Mouse (Mus musculus) layer of hippocampus, adult 2 months (tissue): ENCODE results near the gene Chrnb1. TPM values are rescaled to one million over a fixed set of nuclear protein-coding genes. Genes with fewer than 3 reads are reported as not detected.

ENCODE experiments used
- DNase-seq, 2 experiments: peaks; one replicate each; pipeline ENCODE4 v3.0.0; 2022; ENCODE audit warnings: low spot score in 2 of 2
- H3K27ac ChIP-seq: fragments of 200-600 bp; 2 replicates; pipeline ENCODE4 v1.8.1; 2022
- H3K4me3 ChIP-seq: fragments of 200-600 bp; 2 replicates; pipeline ENCODE4 v1.8.1; 2022; ENCODE audit warnings: mild to moderate bottlenecking
- CTCF ChIP-seq: fragments of 200-600 bp; conservative IDR thresholded peaks from 2 replicates; pipeline ENCODE4 v1.8.1; 2022; ENCODE audit warnings: antibody characterized with exemption, mild to moderate bottlenecking, moderate library complexity
- total RNA-seq, 2 experiments: library from RNA; stranded (reverse); gene quantifications; 2 replicates each; pipeline ENCODE4 v1.2.3; 2021

Gene Chrnb1
- total RNA-seq, 2 experiments from 2014 or later, result 1.1 to 1.3 TPM

DNA sequence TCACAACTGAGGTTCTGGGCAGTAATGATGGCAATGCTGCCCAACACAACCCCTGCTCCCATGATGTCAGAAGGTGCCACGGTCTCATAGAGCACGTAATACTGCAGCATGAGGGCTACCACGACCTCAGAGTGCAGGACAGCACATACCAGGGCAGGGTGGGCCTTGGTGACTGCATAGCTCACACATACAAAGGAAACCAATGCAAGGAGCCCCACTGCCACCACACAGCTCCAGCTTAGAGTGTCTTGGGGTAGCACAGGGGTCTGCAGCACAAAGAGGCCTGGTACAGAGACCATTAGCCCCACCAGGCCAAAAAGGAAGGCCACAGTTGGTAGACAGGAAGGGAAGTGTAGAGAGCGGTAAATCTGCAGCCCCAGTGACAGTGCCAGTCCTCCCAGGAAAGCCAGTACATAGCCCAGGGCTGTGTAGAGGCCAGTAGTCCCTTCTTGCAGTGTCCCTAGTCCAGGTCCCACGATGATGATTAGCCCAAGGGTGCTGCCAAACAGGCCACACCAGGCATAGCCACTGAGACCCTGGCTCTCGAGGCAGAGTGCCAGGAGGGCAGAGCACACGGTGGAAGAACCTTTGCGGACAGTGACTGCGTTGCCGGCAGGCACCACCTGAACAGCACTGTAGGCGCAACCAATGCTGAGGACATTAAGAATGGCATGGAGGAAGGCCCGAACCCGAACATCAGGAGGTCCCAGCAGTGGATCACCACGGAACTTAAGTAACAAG is 35.4 kb downstream of the Chrnb1 start:
- Histone ChIP-seq H3K27ac (peak overlapping the region; percentile 100), H3K4me3 (no peak overlapping the region)
- DNase-seq, result no peak
- no peak for TF ChIP-seq CTCF

DNA sequence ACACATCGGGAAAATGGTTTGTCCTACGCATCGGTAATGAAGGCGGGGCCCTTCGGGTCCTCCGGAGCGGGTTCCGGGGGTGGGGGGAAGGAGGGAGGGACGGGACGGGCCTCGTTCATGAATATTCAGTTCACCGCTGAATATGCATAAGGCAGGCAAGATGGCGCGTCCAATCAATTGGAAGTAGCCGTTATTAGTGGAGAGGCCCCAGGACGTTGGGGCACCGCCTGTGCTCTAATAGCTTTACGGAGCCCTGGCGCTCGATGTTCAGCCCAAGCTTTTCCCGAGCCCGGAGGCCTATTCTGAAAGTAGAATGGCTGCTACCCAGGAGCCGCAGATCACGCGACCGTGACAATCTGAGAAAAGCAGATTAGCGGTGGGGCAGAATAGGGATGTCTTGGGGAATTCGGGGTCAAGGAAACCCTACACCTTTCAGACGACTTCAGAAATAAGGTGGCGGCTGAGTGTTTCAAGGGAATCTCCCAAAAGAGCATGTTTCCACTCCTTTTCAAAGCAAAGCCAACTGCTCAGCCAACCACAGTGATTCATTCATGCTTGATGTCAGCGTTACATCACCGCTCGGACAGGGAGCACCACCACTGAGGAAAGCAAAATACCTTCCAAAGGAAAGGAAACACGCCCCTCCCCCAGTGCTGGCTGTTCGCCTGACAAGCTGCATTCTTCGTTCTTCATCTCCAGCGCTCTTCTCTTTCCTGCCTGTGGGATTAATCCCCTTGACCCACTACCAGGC is 36.6 kb downstream of the Chrnb1 start:
- H3K27ac ChIP-seq, result peak overlapping the region; percentile 100
- peak; percentile 77 to 91 for DNase-seq
- peak overlapping the region; percentile 67 for H3K4me3 ChIP-seq
- TF ChIP-seq CTCF, result no peak

DNA sequence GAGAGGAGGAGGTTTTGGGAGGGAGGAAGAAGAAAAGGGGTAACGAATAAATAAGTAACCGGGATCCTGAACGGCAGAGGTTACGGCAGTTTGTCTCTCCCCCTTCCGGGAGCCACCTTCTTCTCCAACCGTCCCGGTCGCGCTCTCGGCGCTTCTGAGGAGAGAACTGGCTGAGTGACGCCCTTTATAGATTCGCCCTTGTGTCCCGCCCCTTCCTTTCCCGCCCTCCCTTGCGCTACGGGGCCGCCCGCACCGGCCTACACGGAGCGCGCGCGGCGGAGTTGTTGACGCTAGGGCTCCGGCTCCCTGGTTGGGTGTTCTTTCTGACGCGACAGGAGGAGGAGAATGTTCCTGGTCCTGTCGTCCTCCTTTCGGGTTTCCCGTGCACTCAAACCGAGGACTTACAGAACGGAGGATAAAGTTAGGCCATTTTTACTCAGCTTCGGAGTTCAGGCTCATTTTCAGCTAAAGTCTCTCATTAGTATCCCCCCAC is 37.2 kb downstream of the Chrnb1 start, which contains the start of gene Polr2a:
Gene Polr2a (minus strand): TSS at position 160 of the 493 bp plus-strand sequence.
- Histone ChIP-seq H3K27ac (peak within 1 kb of the TSS; percentile 100), H3K4me3 (peak within 1 kb of the TSS; percentile 67)
- no peak for TF ChIP-seq CTCF
- DNase-seq, result peak; percentile 97

DNA sequence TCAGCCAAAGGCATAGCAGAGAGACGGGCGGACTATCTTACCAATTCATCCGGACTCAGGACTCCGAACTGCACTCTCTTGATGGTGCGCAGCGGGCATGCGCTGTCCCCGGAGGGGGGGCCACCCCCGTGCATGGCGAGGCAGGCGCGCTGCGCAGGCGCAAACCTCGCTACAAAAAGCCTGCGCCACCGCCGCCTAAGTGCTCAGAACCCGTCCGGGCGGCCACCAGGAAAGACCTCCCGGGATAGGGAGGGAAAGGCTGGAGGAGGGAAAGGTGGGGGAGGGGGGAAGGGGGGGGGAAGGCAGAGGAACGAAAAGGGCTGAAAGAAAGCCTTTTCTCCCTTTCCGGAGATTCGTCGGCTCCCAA is 37.7 kb downstream of the Chrnb1 start:
- Histone ChIP-seq H3K4me3 (peak overlapping the region; percentile 67), H3K27ac (peak overlapping the region; percentile 100)
- no peak for TF ChIP-seq CTCF
- DNase-seq, result peak; percentile 96 to 98

DNA sequence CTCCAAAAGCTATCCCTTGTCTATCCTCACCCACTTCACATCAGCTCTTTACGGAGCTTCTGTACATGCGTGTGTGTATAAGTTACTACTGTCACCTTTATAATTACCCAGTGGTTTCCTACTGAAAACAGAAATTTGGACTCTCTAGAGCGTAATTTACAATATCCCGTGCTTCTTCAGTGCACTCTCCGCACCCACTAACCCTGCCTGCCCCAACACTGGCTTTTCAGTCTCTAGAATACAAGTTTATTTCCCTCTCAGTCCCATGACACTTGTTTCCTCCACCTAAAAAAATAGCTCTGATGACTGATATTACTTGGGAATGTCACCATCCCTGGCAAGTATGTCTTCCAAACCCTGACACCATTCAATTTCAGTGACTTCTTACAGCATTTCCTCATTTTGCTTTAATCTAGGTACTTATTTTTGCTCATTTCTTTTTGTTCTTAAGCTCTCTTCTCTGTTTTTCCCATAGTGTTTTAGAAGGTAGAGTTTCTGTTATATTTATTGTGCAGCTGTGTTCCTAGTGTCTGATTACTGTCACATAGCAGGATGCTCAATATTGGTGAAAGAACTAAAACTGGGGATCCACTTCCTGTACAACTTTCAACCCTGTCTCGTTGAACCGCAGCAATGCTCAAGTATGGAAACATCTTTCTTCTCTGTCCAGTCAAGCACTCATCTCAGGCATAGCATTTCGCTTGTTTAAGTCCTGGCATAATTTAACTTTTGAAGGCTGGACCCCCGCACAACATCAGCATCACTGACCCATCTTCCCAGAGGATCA is 38.2 kb downstream of the Chrnb1 start:
- no peak for TF ChIP-seq CTCF
- H3K27ac ChIP-seq, result peak overlapping the region; percentile 100
- no peak for DNase-seq
- H3K4me3 ChIP-seq, result peak overlapping the region; percentile 67

DNA sequence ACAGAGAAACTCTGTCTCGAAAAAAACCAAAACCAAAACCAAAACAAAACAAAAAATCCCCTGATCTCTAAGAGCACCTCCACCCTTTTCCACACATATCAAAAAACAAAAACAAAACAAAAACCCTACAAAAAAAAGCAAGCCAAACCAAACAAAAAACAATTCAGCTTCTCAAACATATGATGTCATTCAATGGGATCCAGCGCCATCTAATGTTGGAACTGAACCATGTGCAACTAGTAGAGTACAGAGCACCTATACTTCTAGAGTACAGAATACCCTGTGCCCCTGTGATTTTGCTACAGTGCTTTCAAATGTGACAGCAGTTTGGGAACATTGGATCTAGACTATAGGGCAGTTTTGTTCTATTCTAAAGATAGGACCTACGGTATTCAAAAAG is 41.0 kb downstream of the Chrnb1 start:
- no peak overlapping the region for H3K4me3 ChIP-seq
- peak; percentile 51 to 52 for DNase-seq
- peak overlapping the region; percentile 77 for H3K27ac ChIP-seq
- peak; percentile 84 for TF ChIP-seq CTCF

DNA sequence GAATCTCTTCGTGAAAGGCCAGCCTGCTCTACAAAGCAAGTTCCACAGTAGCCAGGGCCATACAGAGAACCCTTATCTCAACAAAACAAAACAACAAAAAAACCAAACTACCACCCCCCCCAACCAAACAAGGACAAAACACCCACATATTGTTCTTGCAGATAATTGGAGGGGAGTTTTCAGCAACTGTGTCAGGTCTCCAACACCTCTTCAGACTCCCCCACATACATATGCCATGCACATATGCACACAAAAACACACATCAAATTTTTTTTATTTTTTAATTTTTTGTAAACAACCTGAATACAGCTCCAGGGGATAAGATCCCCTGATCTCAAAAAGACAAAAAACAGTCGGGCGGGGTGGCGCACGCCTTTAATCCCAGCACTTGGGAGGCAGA is 41.5 kb downstream of the Chrnb1 start:
- peak overlapping the region; percentile 77 for H3K27ac ChIP-seq
- no peak overlapping the region for H3K4me3 ChIP-seq
- no peak for DNase-seq
- no peak for TF ChIP-seq CTCF

DNA sequence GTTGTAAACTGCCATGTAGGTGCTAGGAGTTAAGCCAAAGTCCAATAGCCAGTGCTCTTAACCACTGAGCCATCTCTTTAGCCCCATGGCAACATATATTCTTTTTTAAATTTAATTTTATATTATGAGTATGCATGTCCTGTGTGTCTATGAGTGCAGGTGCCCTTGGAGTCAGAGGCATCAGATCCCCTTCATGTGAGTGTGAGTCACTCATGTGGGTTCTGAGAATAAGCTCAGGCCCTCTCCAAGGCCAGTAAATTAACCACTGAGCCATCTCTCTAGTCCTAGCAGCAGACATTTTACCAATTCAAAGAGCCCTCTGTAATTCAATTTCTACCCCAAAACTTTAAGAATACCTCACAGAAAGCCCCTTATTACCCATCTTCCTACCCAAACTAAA is 43.1 kb downstream of the Chrnb1 start:
- H3K27ac ChIP-seq, result peak overlapping the region; percentile 36; the same call in 1 of the 2 replicates
- no peak for TF ChIP-seq CTCF
- DNase-seq, result no peak
- no peak overlapping the region for H3K4me3 ChIP-seq

DNA sequence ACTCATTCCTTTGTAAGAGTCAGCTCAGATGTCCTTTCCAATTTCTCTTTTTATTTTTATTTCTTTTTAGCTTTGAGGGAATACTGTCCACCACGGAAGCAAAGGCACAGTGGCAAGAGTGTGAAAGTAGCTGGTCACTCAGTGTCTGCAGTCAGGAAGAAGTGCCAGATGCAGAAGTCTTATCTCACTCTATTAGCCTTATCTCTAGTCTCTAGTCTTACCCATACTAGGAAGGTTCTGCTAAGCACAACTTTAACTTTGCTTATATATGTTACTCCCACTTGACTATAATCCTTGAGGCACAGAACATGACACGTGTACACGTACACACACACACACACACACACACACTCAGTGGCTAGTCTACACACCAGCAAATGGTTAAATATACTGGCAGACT is 44.1 kb downstream of the Chrnb1 start:
- Histone ChIP-seq H3K4me3 (no peak overlapping the region), H3K27ac (no peak overlapping the region)
- no peak for TF ChIP-seq CTCF
- DNase-seq, result no peak

Other genes starting within 250 kb of the Chrnb1 start
- gene Dnah2, start 246.8 kb downstream of the Chrnb1 start, total RNA-seq, result 1 to 10 TPM; 4.6 to 5.2 TPM
- 100 to 1,000 TPM; 113 to 116 TPM for gene Efnb3, start 235.7 kb downstream of the Chrnb1 start, total RNA-seq
- 10 to 100 TPM; 12.0 to 14.3 TPM for gene Wrap53, start 215.7 kb downstream of the Chrnb1 start, total RNA-seq
- gene Trp53, start 215.6 kb downstream of the Chrnb1 start, total RNA-seq, result 10 to 100 TPM; 28.5 to 32.3 TPM
- gene Atp1b2, start 190.0 kb downstream of the Chrnb1 start, total RNA-seq, result 100 to 1,000 TPM; 391 to 411 TPM
- gene Shbg, start 178.0 kb downstream of the Chrnb1 start, total RNA-seq, result not detected
- 10 to 100 TPM; 15.1 to 15.6 TPM for gene Sat2, start 173.9 kb downstream of the Chrnb1 start, total RNA-seq
- gene Fxr2, start 163.0 kb downstream of the Chrnb1 start, total RNA-seq, result 100 to 1,000 TPM; 138 to 143 TPM
- gene Sox15, start 140.6 kb downstream of the Chrnb1 start, total RNA-seq, result under 1 TPM in 1 of 2 experiments, not detected in 1; 0.44 TPM
- 10 to 100 TPM; 54.9 to 59.3 TPM for gene Mpdu1, start 133.3 kb downstream of the Chrnb1 start, total RNA-seq
- 10 to 100 TPM in 1 of 2 experiments, 1 to 10 TPM in 1; 9.7 to 15.4 TPM for gene Cd68, start 129.8 kb downstream of the Chrnb1 start, total RNA-seq
- 100 to 1,000 TPM; 342 to 344 TPM for gene Eif4a1, start 123.5 kb downstream of the Chrnb1 start, total RNA-seq
- gene Senp3, start 113.9 kb downstream of the Chrnb1 start, total RNA-seq, result 100 to 1,000 TPM; 108 to 132 TPM
- 1 to 10 TPM; 2.1 to 2.5 TPM for gene Tnfsf13, start 110.2 kb downstream of the Chrnb1 start, total RNA-seq
- 1 to 10 TPM; 8.9 to 9.6 TPM for gene Tnfsf12, start 100.1 kb downstream of the Chrnb1 start, total RNA-seq
- gene Tnfsfm13, start 99.8 kb downstream of the Chrnb1 start, total RNA-seq, result 1 to 10 TPM; 1.6 to 2.2 TPM
- 10 to 100 TPM; 64.6 to 65.4 TPM for gene Polr2a, start 37.3 kb downstream of the Chrnb1 start, total RNA-seq
- gene Slc35g3, start 34.0 kb downstream of the Chrnb1 start, total RNA-seq, result not detected
- gene Zbtb4, start 30.0 kb downstream of the Chrnb1 start, total RNA-seq, result 100 to 1,000 TPM; 122 to 133 TPM
- 10 to 100 TPM; 25.6 to 28.0 TPM for gene Fgf11, start 5.9 kb upstream of the Chrnb1 start, total RNA-seq
- gene Tmem102, start 9.7 kb upstream of the Chrnb1 start, total RNA-seq, result not detected
- gene Gm39566, start 19.4 kb upstream of the Chrnb1 start, total RNA-seq, result not detected
- not detected for gene Spem2, start 22.5 kb upstream of the Chrnb1 start, total RNA-seq
- gene Spem1, start 26.2 kb upstream of the Chrnb1 start, total RNA-seq, result under 1 TPM; 0.34 to 0.49 TPM
- gene Nlgn2, start 41.8 kb upstream of the Chrnb1 start, total RNA-seq, result 100 to 1,000 TPM; 197 to 201 TPM
- gene Tmem256, start 42.6 kb upstream of the Chrnb1 start, total RNA-seq, result 100 to 1,000 TPM; 113 to 114 TPM
- 10 to 100 TPM; 17.1 to 19.8 TPM for gene Plscr3, start 50.4 kb upstream of the Chrnb1 start, total RNA-seq
- gene Tnk1, start 62.8 kb upstream of the Chrnb1 start, total RNA-seq, result not detected
- gene Tmem95, start 82.1 kb upstream of the Chrnb1 start, total RNA-seq, result not detected
- 1 to 10 TPM; 1.3 to 1.4 TPM for gene Kctd11, start 85.5 kb upstream of the Chrnb1 start, total RNA-seq
- not detected for gene Acap1, start 99.6 kb upstream of the Chrnb1 start, total RNA-seq
- gene 2810408A11Rik, start 105.0 kb upstream of the Chrnb1 start, total RNA-seq, result 1 to 10 TPM in 1 of 2 experiments, under 1 TPM in 1; 0.64 to 1.0 TPM
- gene Neurl4, start 105.1 kb upstream of the Chrnb1 start, total RNA-seq, result 100 to 1,000 TPM; 122 to 125 TPM
- 10 to 100 TPM; 35.6 to 41.5 TPM for gene Gps2, start 117.9 kb upstream of the Chrnb1 start, total RNA-seq
- gene Eif5a, start 126.0 kb upstream of the Chrnb1 start, total RNA-seq, result 100 to 1,000 TPM; 413 to 441 TPM
- 10 to 100 TPM; 12.4 to 14.5 TPM for gene Ybx2, start 139.9 kb upstream of the Chrnb1 start, total RNA-seq
- gene Slc2a4, start 152.2 kb upstream of the Chrnb1 start, total RNA-seq, result 1 to 10 TPM; 1.8 to 2.2 TPM
- not detected for gene Cldn7, start 168.8 kb upstream of the Chrnb1 start, total RNA-seq
- gene Ctdnep1, start 185.2 kb upstream of the Chrnb1 start, total RNA-seq, result 100 to 1,000 TPM; 106 to 114 TPM
- 10 to 100 TPM; 72.8 to 72.9 TPM for gene Elp5, start 186.6 kb upstream of the Chrnb1 start, total RNA-seq
- gene Gabarap, start 195.2 kb upstream of the Chrnb1 start, total RNA-seq, result 100 to 1,000 TPM; 216 to 229 TPM
- gene Phf23, start 199.8 kb upstream of the Chrnb1 start, total RNA-seq, result 10 to 100 TPM; 40.5 to 42.6 TPM
- gene Dvl2, start 204.7 kb upstream of the Chrnb1 start, total RNA-seq, result 10 to 100 TPM; 40.6 to 45.3 TPM
- gene Acadvl, start 219.5 kb upstream of the Chrnb1 start, total RNA-seq, result 10 to 100 TPM; 54.9 to 63.7 TPM
- 100 to 1,000 TPM; 880 to 888 TPM for gene Dlg4, start 221.0 kb upstream of the Chrnb1 start, total RNA-seq